Mouse (Mus musculus) neural tube, embryonic 11.5 days (tissue): ENCODE data around the gene Kcng3. TPM values are rescaled to one million over a fixed set of nuclear protein-coding genes. Genes with fewer than 3 reads are reported as not detected.

Source experiments
- ATAC-seq: fragments of 200-750 bp; cut with Nextera tagmentation; 2 replicates; pipeline ENCODE4 v1.8.0; 2017; ENCODE audit warnings: moderate number of reproducible peaks, mild to moderate bottlenecking, moderate TSS enrichment, moderate library complexity; ENCODE audit not compliant: insufficient read depth, low FRiP score, low TSS enrichment
- DNase-seq: peaks from one replicate; pipeline ENCODE4 v3.0.0-alpha.2; 2015; ENCODE audit warnings: low spot score
- H3K27ac ChIP-seq: fragments of 300-500 bp; sonication (generic); 2 replicates; pipeline ENCODE4 v1.5.1; 2014; ENCODE audit warnings: low read depth, mild to moderate bottlenecking, low read length
- H3K27me3 ChIP-seq: fragments of 300-500 bp; sonication (generic); 2 replicates; pipeline ENCODE4 v1.6.1; 2014; ENCODE audit warnings: mild to moderate bottlenecking, low read length, mixed read lengths; ENCODE audit not compliant: control insufficient read depth, insufficient read depth
- H3K36me3 ChIP-seq: fragments of 300-500 bp; sonication (generic); 2 replicates; pipeline ENCODE4 v1.6.1; 2014; ENCODE audit warnings: mild to moderate bottlenecking, low read length, moderate library complexity, mixed read lengths; ENCODE audit not compliant: control insufficient read depth, insufficient read depth
- H3K4me1 ChIP-seq: fragments of 300-500 bp; sonication (generic); 2 replicates; pipeline ENCODE4 v1.6.1; 2014; ENCODE audit warnings: low read length, mixed read lengths; ENCODE audit not compliant: control insufficient read depth, insufficient read depth
- H3K4me2 ChIP-seq: fragments of 300-500 bp; sonication (generic); 2 replicates; pipeline ENCODE4 v1.6.1; 2014; ENCODE audit warnings: low read depth, mild to moderate bottlenecking, moderate library complexity
- H3K4me3 ChIP-seq: fragments of 300-500 bp; sonication (generic); 2 replicates; pipeline ENCODE4 v1.5.1; 2014; ENCODE audit warnings: low read depth, low read length
- H3K9ac ChIP-seq: fragments of 300-500 bp; sonication (generic); 2 replicates; pipeline ENCODE4 v1.6.1; 2014; ENCODE audit warnings: mild to moderate bottlenecking, low read length
- H3K9me3 ChIP-seq: fragments of 300-500 bp; sonication (generic); 2 replicates; pipeline ENCODE4 v1.6.1; 2016; ENCODE audit warnings: low read length; ENCODE audit not compliant: control insufficient read depth
- WGBS: fragments of 180-500 bp; shearing (Covaris S2); extraction: QIAGEN DNeasy Blood & Tissue Kit; methylation state at CpG from one replicate; pipeline ENCODE4 v1.1.7; 2014; 5-methylcytosine and 5-hydroxymethylcytosine counted together
- polyA plus RNA-seq: library from polyadenylated mRNA; unstranded; fragments of >200 nt; fragmentation: Nextera tagmentation; extraction: Ambion mirVana; gene quantifications from 2 replicates; pipeline ENCODE4 v1.2.1, GENCODE M21; 2014

Kcng3 gene
- polyA plus RNA-seq, 1 experiment from 2014 or later: not detected

GRCm38 (mm10) chr17:83538141-83538540 lies 93.6 kb downstream of the Kcng3 start:
- ATAC-seq: no peak
- Histone ChIP-seq H3K27ac (no peak overlapping the region), H3K4me2 (no peak overlapping the region), H3K36me3 (no peaks in the 10 kb centered on the region), H3K4me1 (no peaks in the 10 kb centered on the region), H3K9ac (no peak overlapping the region), H3K27me3 (no peaks in the 10 kb centered on the region), H3K4me3 (no peak overlapping the region), H3K9me3 (no peaks in the 10 kb centered on the region)
- WGBS: 78% methylated on average over 9 of the region's 9 CpGs
- DNase-seq: no peak

Other genes with a start within 250 kb of the Kcng3 start
- gene Cox7a2l, start 114.6 kb downstream of the Kcng3 start, polyA plus RNA-seq: 159 and 160 TPM in 2 replicates
- gene Mta3, start 74.3 kb upstream of the Kcng3 start, polyA plus RNA-seq: 33.6 and 37.3 TPM in 2 replicates
- gene Haao, start 216.1 kb upstream of the Kcng3 start, polyA plus RNA-seq: not detected in 2 replicates